Mouse (Mus musculus): Measurements from ENCODE around the gene Nfib. TPM values are rescaled to one million over a fixed set of nuclear protein-coding genes. Genes with fewer than 3 reads are reported as not detected.

Gene Nfib
- total and polyA plus RNA-seq, 3 experiments, result 0.04 to 0.11 (median 0.09) TPM

DNA sequence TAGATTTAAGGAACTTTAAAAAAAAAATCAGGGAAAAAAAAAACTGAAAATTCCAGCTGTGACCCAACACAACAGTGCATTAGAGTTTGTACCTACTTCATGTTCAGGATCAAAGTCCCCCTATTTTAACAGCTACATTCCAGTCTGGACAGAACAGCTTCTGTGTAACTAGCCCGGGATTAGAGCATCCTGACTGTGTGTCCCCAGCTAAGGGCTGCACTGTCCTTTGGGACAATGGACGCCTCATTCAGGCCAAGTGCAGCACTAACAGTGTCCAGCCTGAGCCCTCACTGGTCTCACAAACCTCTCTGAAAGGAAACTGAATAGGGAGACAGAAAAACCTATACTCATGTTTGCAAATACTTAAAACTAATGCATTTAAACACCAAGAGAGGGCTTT is 229.1 kb downstream of the Nfib start:
- Histone ChIP-seq H3K4me2 (ENCODE audit: insufficient read depth, low read depth, poor library complexity, severe bottlenecking) (no peak overlapping the region), H3K79me2 (replicated peaks; ENCODE audit: control insufficient read depth, extremely low read depth, insufficient read depth, poor library complexity, severe bottlenecking) (no peaks in the 10 kb centered on the region), H3K9ac (ENCODE audit: insufficient read depth, low read depth) (no peak overlapping the region), H3K4me1 (ENCODE audit: control insufficient read depth in 1 of 2, insufficient read depth in 2 of 2) (no peaks in the 10 kb centered on the region; a peak in 1 of 4 replicates), H3K27ac (ENCODE audit: insufficient read depth, low read depth) (no peak overlapping the region), H3K27me3 (replicated peaks) (no peaks in the 10 kb centered on the region), H3K36me3 (replicated peaks in 1 of 2; ENCODE audit: control insufficient read depth in 1 of 2, insufficient read depth in 1 of 2, low read length in 1 of 2) (no peaks in the 10 kb centered on the region), H3K9me3 (replicated peaks; ENCODE audit: low read length) (no peaks in the 10 kb centered on the region), H3K4me3 (replicated peaks in 1 of 3; ENCODE audit: low read depth in 2 of 3, low read length in 2 of 3, poor library complexity in 1 of 3) (no peak overlapping the region)
- in situ Hi-C loops (cut with MboI; ENCODE audit: low pct_ligation_motif_present, low pct_unique_long_range_greater_than_20kb, low sequenced_read_pairs) (no loop called here), dilution Hi-C loops (cut with MboI; ENCODE audit: extremely low pct_ligation_motif_present, extremely low pct_unique_long_range_greater_than_20kb, low sequenced_read_pairs) (no loop called here)
- TF ChIP-seq TBP (conservative IDR thresholded peaks at IDR 0.05; ENCODE audit: low read depth, low read length) (no peak), ZKSCAN1 (IDR thresholded peaks at IDR 0.05; ENCODE audit: borderline replicate concordance, low read depth, low read length) (no peak), SIN3A (IDR thresholded peaks at IDR 0.05; ENCODE audit: low read length) (no peak)
- no peak for DNase-seq (ENCODE audit: extremely low read depth)

DNA sequence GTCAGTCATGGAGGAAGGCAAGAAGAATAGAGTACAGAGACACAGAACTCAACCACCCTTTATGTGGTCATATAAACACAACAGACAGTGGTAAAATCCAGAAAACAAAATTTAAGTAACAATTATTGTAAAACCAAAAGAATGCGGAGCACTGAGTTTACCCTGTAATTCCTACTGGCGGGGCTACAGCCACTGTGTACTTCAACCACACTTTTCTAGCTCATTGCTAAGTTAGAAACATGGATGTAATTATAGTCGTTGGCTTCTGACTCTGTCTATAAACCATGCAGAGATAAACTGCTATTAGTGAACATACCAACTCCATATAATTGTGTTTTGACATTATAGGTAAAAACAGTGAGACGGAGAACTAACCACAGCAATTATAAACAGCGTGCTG is 231.2 kb downstream of the Nfib start:
- in situ Hi-C loops (cut with MboI; ENCODE audit: low pct_ligation_motif_present, low pct_unique_long_range_greater_than_20kb, low sequenced_read_pairs), result no loop called here
- TF ChIP-seq USF1 (IDR thresholded peaks at IDR 0.05; ENCODE audit: low read depth, low read length), result no peak
- no peak for TF ChIP-seq ELF1 (IDR thresholded peaks at IDR 0.05; ENCODE audit: low read depth, low read length)
- TF ChIP-seq JUN (IDR thresholded peaks at IDR 0.05; ENCODE audit: insufficient read depth, low read depth, low read length), result no peak
- TF ChIP-seq MAX (IDR thresholded peaks at IDR 0.05; ENCODE audit: low read length), result no peak
- no peak for TF ChIP-seq RCOR1 (conservative IDR thresholded peaks at IDR 0.05; ENCODE audit: low read depth, low read length)
- TF ChIP-seq NELFE (IDR thresholded peaks at IDR 0.05; ENCODE audit: low read depth, low read length), result no peak
- TF ChIP-seq USF2 (conservative IDR thresholded peaks at IDR 0.05; ENCODE audit: low read depth, low read length), result no peak
- no peak for TF ChIP-seq ZMIZ1 (IDR thresholded peaks at IDR 0.05; ENCODE audit: low read depth, low read length)
- no peak for TF ChIP-seq KAT2A (IDR thresholded peaks at IDR 0.05; ENCODE audit: insufficient replicate concordance, low read length)
- TF ChIP-seq ZNF384 (IDR thresholded peaks at IDR 0.05; ENCODE audit: low read depth, low read length), result no peak
- TF ChIP-seq PAX5 (IDR thresholded peaks at IDR 0.05; ENCODE audit: low read length), result no peak
- TF ChIP-seq POLR2AphosphoS2 (IDR thresholded peaks at IDR 0.05; ENCODE audit: low read depth, low read length), result no peak
- TF ChIP-seq MAZ (IDR thresholded peaks at IDR 0.05; ENCODE audit: low read depth, low read length), result no peak
- no peak for TF ChIP-seq RAD21 (IDR thresholded peaks at IDR 0.05; ENCODE audit: low read depth, low read length)
- no peak for TF ChIP-seq SMC3 (IDR thresholded peaks at IDR 0.05; ENCODE audit: low read depth, low read length)
- no peak for TF ChIP-seq SIN3A (IDR thresholded peaks at IDR 0.05; ENCODE audit: low read length)
- TF ChIP-seq MEF2A (IDR thresholded peaks at IDR 0.05; ENCODE audit: borderline replicate concordance, low read depth, low read length), result no peak
- dilution Hi-C loops (cut with MboI; ENCODE audit: extremely low pct_ligation_motif_present, extremely low pct_unique_long_range_greater_than_20kb, low sequenced_read_pairs), result no loop called here

More for the DNA sequence above, 231.2 kb downstream of the Nfib start:
- H3K27ac ChIP-seq (ENCODE audit: insufficient read depth, low read depth), result no peak overlapping the region
- no peaks in the 10 kb centered on the region for H3K27me3 ChIP-seq (replicated peaks)
- H3K9ac ChIP-seq (ENCODE audit: insufficient read depth, low read depth), result no peak overlapping the region
- DNase-seq (ENCODE audit: extremely low read depth), result no peak
- no peaks in the 10 kb centered on the region for H3K79me2 ChIP-seq (replicated peaks; ENCODE audit: control insufficient read depth, extremely low read depth, insufficient read depth, poor library complexity, severe bottlenecking)
- H3K4me2 ChIP-seq (ENCODE audit: insufficient read depth, low read depth, poor library complexity, severe bottlenecking), result no peak overlapping the region
- H3K9me3 ChIP-seq (replicated peaks; ENCODE audit: low read length), result no peaks in the 10 kb centered on the region
- no peaks in the 10 kb centered on the region for H3K36me3 ChIP-seq (replicated peaks in 1 of 2; ENCODE audit: control insufficient read depth in 1 of 2, insufficient read depth in 1 of 2, low read length in 1 of 2)
- no peaks in the 10 kb centered on the region; a peak in 1 of 4 replicates for H3K4me1 ChIP-seq (ENCODE audit: control insufficient read depth in 1 of 2, insufficient read depth in 2 of 2)
- H3K4me3 ChIP-seq (replicated peaks in 1 of 3; ENCODE audit: low read depth in 2 of 3, low read length in 2 of 3, poor library complexity in 1 of 3), result no peak overlapping the region

All from CH12.LX (cell line).